Mouse (Mus musculus): Measurements from ENCODE around the gene Prkce. TPM values are rescaled to one million over a fixed set of nuclear protein-coding genes. Genes with fewer than 3 reads are reported as not detected.

Gene Prkce
- total RNA-seq, 2 experiments from 2014 or later = 1.7 to 3.8 TPM

DNA sequence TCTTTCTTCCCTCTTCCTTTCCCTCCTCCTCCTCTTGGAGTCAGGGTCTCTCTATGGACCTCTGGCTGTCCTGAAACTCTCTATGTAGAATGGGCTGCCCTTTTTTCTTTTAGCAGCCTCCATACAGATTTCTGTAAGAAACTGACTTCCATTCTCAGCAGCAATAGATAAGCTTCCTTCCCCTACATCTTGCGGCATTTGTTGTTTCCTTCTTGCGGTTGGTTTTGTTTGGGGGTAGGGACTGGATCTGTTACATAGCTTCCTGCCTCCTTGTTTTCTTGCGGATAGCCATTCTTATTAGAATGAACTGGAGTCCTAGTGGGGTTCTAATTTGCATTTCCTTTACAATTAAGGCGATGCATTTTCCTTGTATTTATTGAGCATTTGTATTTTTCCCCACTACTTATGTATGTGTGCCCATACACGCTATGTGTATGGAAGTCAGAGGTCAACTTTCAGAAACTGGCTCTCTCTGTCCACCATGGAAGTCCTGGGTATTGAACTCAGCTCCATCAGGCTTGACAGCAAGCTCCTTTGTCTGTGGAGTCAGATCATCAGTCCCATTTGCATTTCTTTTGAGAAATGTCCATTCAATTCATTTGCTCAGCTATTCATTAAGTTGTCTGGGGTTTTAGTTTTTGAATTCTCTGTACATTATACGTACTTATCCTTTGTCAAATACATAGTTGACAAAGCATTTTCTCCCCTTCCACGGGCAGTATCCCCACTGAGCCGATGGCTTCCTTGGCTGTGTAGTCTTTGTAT is 500.4 kb downstream of the Prkce start:
- ATAC-seq (replicated peaks; ENCODE audit: low FRiP score, low TSS enrichment, poor library complexity, severe bottlenecking) = no peak

DNA sequence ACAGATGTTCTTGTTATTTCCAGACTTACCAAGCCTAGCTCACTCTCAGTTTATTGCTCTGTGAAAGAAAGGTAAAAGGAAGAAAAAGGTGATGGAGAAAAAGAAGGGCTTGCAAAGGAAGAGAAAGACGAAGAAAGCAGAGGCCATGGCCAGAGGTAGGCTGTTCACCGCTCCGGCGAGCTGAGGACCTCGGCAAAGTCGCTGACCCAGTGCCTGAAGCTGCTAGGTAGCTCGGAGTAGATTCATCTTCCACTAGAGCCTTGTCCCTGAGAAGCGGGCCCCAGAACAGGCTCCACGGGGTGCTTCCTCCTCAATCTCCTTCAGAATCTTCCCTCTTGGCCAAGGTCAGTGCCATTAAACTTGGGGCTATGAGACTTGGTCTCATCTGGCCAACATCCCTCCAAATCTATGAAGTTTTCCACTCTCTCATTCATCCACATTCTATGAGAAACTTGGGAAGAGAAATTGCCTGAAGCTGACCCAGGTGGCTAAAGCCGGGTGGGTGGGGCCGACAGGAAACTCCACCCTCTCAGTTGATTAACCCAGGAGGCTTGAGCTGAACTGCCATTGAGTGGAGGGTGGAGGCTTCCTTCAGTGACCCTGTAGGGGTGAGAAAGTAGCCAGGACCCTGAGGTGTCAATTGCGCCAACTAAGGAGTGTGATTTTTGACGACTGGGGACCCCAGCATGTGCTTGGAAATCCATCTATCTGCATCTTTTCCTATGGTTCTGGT is 502.2 kb downstream of the Prkce start:
- no peak for ATAC-seq (replicated peaks; ENCODE audit: low FRiP score, low TSS enrichment, poor library complexity, severe bottlenecking)

DNA sequence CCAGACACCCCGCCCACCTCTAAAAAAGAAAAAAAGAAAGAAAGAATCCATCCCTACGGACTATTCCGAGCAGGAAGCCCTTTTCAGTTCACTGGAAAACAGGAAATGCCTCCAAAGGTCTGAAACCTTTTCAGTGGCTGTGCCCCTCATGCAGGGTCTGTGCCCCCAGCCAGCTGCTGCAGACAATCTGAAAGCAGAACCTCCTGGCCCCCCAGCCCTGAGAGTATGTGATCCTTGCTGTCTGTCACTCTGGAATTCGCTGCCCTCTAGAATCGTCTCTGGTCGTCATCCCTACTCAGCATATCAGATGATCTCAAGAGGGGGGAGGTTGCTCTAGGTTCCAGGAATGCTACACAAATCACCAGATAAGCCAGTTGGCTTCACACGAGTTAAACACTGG is 503.1 kb downstream of the Prkce start:
- ATAC-seq (replicated peaks; ENCODE audit: low FRiP score, low TSS enrichment, poor library complexity, severe bottlenecking) = no peak

DNA sequence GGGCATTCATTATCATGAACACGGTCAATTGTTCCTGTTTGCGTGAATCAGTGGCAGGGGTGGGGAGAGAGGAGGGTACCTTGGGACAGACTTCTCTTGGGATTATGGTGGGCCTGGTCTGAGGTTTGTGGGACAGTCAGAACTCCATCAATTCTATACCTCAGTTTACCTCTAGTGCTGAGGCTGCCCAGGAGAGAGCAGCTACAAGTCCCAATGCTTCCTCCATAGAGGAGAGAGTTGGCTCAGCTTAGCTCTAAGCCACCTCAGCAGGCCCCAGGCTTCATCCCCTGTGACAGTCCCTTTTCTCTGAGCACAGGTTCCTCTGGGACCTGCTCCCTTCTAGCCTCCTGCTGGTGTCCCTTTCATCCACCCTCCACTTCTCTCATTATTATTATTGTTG is 507.4 kb downstream of the Prkce start:
- ATAC-seq (replicated peaks; ENCODE audit: low FRiP score, low TSS enrichment, poor library complexity, severe bottlenecking) = no peak

DNA sequence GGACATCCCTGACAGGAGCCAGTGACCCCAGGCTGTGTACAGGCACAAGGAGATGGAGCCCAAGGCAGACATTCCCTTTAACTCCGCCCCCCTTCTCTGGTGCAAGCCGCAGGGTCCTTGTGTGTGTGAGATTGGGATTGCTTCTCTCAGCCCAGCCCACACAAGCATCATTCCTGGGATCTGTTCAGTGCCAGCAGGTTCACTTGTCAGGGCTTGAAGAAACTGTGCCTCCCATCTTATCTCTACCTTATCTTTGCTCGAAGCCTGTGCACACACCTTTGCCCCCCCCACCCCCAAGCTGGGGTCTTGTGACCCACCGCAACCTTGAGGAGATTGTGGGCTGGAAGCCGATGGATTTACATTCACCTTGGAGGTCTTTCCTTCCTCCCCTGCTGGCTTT is 508.8 kb downstream of the Prkce start:
- ATAC-seq (replicated peaks; ENCODE audit: low FRiP score, low TSS enrichment, poor library complexity, severe bottlenecking) = no peak

DNA sequence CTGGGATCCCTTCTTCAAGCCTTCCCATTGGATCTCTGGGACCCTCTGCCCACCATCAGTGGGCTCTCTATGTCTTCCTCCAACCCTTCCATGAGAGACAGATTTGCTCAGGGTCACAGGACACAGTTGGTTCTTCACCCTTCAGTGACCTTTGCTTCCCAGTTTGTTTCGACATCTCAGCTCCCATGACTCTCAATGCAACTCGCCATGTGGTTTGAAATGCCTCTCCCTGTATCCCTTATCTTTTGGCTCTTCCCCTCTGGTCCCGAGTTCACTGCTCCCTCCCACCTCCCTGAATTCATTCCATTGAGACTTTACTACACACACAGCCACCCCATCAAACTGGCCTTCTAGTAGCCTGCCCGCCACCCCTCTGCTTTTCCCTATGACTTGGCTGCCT is 509.3 kb downstream of the Prkce start:
- no peak for ATAC-seq (replicated peaks; ENCODE audit: low FRiP score, low TSS enrichment, poor library complexity, severe bottlenecking)

DNA sequence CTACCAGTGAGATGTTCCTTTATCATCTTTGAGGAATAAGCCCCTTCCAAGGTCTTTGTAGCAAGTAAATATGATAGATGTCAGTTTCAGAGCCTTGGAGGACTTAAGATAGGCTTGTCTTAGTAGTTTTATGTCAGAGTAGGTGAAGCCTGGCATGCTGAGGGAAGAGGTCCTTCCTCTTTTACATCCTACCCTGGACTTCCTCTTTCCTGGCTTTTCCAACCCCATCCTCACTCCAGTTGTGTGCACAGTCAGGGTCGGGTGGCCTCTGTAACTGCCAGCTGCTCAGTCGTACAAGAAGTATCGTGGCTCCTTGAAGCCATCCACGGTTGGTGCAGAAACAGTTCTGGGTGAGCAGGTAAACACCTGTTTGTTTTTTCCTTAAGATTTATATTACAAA is 517.7 kb downstream of the Prkce start:
- no peak for ATAC-seq (replicated peaks; ENCODE audit: low FRiP score, low TSS enrichment, poor library complexity, severe bottlenecking)

DNA sequence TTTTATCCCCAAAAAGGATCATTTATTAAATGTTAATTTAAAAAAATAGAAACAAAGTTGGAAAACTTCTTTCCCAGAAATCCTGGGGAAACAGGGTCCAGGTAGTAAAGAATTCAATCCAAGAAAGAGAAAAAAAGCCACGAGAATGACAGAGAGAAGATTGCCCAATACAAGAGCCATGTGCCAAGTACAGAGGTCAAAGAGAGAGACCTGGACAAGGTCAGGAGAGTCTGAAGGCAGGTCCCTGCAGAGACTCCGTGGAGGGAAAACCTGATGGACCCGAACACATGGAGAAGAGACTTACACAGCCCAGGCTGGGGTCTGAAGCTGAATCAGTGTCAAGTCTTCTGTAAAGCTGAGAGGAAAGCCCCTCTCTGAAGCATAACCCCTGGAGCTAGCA is 519.4 kb downstream of the Prkce start:
- ATAC-seq (replicated peaks; ENCODE audit: low FRiP score, low TSS enrichment, poor library complexity, severe bottlenecking) = no peak

DNA sequence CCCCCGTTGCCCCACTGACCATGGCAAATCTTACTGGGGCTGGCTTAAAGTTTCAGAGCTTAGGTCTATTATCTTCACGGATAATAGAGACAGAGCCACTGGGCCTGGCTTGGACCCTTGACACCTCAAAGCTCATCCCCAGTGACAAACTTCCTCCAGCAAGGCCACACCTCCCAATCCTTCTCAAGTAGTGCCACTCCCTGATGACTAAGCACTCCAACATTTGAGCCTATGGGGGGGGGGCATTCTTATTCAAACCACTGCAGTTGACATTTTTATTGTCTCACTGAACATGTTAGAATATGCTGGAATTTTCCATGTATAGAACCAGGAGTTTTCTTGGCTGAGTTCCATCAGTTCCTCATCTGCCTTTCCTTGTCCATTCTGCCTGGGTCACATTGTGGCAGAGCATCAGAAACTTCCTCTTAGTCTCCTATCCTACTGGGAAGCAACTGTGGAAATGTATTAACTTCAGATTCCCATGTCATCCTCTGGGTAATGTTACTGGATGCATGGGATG is 523.3 kb downstream of the Prkce start:
- no peak for ATAC-seq (replicated peaks; ENCODE audit: low FRiP score, low TSS enrichment, poor library complexity, severe bottlenecking)

DNA sequence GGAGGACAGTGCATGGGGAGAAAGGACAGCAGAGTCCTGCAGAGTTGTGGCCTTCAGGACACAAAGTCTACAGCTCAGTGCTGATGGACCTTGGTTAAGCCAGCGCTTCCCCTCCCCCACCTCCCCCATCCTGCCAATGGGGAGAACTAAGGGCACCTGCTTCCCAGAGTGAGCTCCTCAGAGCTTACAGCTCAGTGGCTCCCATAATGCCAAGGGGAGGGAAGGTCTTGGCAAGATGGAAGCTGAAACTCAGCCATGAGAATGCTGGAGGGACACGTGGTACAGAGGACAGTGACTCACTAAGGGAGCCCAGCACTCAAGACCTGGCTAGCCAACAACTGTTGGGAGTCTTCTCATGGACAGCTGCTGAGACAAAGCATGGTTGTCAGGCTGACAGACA is 530.2 kb downstream of the Prkce start:
- no peak for ATAC-seq (replicated peaks; ENCODE audit: low FRiP score, low TSS enrichment, poor library complexity, severe bottlenecking)

DNA sequence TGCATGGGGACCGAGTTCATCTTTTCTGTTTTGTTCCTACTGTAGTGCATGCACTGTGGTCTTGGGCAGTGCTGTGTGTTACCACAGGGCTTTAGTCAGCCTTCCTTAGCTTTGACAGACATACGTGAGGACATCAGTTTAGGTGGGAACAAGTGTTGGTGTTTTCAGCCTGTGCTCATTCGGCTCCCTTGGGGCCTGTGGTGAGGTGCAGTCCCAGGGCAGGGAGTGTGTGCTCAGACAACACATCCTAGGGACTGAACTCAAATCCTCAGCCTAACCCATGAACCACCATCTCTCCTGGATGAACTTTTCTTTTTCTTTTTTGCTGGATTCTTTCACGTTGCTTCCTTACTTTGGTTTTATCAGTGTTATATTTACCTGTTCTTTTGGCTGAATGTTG is 535.8 kb downstream of the Prkce start:
- ATAC-seq (replicated peaks; ENCODE audit: low FRiP score, low TSS enrichment, poor library complexity, severe bottlenecking) = no peak

DNA sequence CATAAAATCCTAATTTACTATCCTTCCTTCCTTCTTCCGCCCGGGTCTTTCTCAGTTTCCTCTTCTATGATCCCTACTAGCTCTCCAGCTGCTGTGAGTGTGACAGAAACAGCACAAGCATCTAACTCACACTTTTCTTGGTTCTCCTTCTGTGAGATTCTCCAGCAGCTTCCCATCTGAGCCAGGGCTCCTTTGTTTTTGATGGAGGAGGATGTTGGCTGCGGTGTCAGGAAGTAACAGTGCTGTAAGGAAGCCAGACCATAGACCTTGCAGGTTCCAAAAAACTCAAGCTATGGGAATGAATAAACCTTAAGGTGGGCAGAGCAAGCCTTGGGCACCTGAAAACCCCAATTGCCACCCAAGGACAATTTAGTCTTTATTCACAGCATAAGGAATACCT is 537.7 kb downstream of the Prkce start:
- no peak for ATAC-seq (replicated peaks; ENCODE audit: low FRiP score, low TSS enrichment, poor library complexity, severe bottlenecking)

DNA sequence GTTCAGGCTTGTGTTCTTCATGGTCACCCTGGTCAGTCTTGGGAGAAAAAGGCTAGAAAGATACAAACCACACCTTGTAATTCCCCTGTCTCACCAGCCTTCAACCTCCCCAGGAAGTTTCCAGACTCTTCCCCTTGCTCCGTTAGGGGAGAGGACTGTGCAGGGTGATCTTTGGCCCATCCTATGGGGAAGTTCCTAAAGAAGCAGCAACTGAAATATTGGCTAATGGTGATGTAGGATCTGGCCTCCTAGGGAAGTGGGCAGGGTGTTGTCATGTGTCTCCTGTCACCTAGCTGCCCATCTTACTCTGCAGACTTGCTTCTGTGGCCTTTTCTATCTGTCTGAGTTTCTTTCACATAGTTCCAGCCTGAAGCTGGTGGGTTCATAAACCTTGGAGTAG is 538.9 kb downstream of the Prkce start:
- no peak for ATAC-seq (replicated peaks; ENCODE audit: low FRiP score, low TSS enrichment, poor library complexity, severe bottlenecking)

Other genes starting within 250 kb of the Prkce start
- 34.2 and 38.8 TPM in 2 replicates for gene Srbd1, start 22.6 kb upstream of the Prkce start, total RNA-seq (2014; fragmentation: Nextera tagmentation)
- 33.0 and 35.5 TPM in 2 replicates for gene Srbd1, start 22.6 kb upstream of the Prkce start, total RNA-seq (2017)